Mouse (Mus musculus) limb, embryonic 11.5 days (tissue): ENCODE data around the gene Prpf8. TPM values are rescaled to one million over a fixed set of nuclear protein-coding genes. Genes with fewer than 3 reads are reported as not detected.

Source experiments
- ATAC-seq: fragments of 200-750 bp; cut with Nextera tagmentation; 2 replicates; pipeline ENCODE4 v1.8.0; 2017; ENCODE audit warnings: low read depth; ENCODE audit not compliant: insufficient number of reproducible peaks, low FRiP score, low TSS enrichment
- DNase-seq: peaks from one replicate; pipeline ENCODE4 v3.0.0-alpha.2; 2015; ENCODE audit warnings: low spot score
- H3K27ac ChIP-seq: fragments of 300-500 bp; sonication (generic); replicated peaks from 2 replicates; pipeline ENCODE4 v1.5.1; 2014; ENCODE audit warnings: low read depth, mild to moderate bottlenecking, low read length
- H3K27me3 ChIP-seq: fragments of 300-500 bp; sonication (generic); 2 replicates; pipeline ENCODE4 v1.6.1; 2014; ENCODE audit warnings: mild to moderate bottlenecking, low read length, mixed read lengths; ENCODE audit not compliant: control insufficient read depth, insufficient read depth
- H3K36me3 ChIP-seq: fragments of 300-500 bp; sonication (generic); 2 replicates; pipeline ENCODE4 v1.6.1; 2014; ENCODE audit warnings: mild to moderate bottlenecking, low read length, moderate library complexity, mixed read lengths; ENCODE audit not compliant: control insufficient read depth, insufficient read depth
- H3K4me1 ChIP-seq: fragments of 300-500 bp; sonication (generic); 2 replicates; pipeline ENCODE4 v1.6.1; 2014; ENCODE audit warnings: low read length, mixed read lengths; ENCODE audit not compliant: control insufficient read depth, insufficient read depth
- H3K4me2 ChIP-seq: fragments of 300-500 bp; sonication (generic); 2 replicates; pipeline ENCODE4 v1.6.1; 2014; ENCODE audit warnings: low read depth, mild to moderate bottlenecking, moderate library complexity; ENCODE audit not compliant: severe bottlenecking
- H3K4me3 ChIP-seq: fragments of 300-500 bp; sonication (generic); 2 replicates; pipeline ENCODE4 v1.5.1; 2014; ENCODE audit warnings: low read depth, low read length
- H3K9ac ChIP-seq: fragments of 300-500 bp; sonication (generic); 2 replicates; pipeline ENCODE4 v1.6.1; 2014; ENCODE audit warnings: mild to moderate bottlenecking, low read length
- H3K9me3 ChIP-seq: fragments of 300-500 bp; sonication (generic); 2 replicates; pipeline ENCODE4 v1.6.1; 2016; ENCODE audit warnings: low read length; ENCODE audit not compliant: control insufficient read depth
- WGBS: fragments of 180-500 bp; shearing (Covaris S2); extraction: QIAGEN DNeasy Blood & Tissue Kit; methylation state at CpG from one replicate; pipeline ENCODE4 v1.1.7; 2014; 5-methylcytosine and 5-hydroxymethylcytosine counted together
- polyA plus RNA-seq: library from polyadenylated mRNA; unstranded; fragments of >200 nt; fragmentation: Nextera tagmentation; extraction: Ambion mirVana; gene quantifications from 2 replicates; pipeline ENCODE4 v1.2.1, GENCODE M21; 2014

The Prpf8 gene
- polyA plus RNA-seq, 1 experiment from 2014 or later: 111 TPM

- DNase-seq (peak; percentile 99), ATAC-seq (peak; percentile 92)
- Histone ChIP-seq H3K9me3 (no peaks in the 10 kb centered on the region), H3K4me2 (peak within 1 kb of the TSS; percentile 96), H3K4me3 (peak within 1 kb of the TSS; percentile 65), H3K4me1 (peaks cover 25% of the 10 kb centered on the region), H3K9ac (peak within 1 kb of the TSS; percentile 58), H3K27ac (peak within 1 kb of the TSS; percentile 80), H3K36me3 (no peaks in the 10 kb centered on the region), H3K27me3 (no peaks in the 10 kb centered on the region)
- under 1% methylated on average over 46 of the region's 46 CpGs for WGBS
Measured at GRCm38 (mm10) chr11:75460844-75461742, 25.5 kb upstream of the Prpf8 start, which contains the start of gene Tlcd2. Tlcd2 (plus strand) TSS chr11:75461715.

DNA sequence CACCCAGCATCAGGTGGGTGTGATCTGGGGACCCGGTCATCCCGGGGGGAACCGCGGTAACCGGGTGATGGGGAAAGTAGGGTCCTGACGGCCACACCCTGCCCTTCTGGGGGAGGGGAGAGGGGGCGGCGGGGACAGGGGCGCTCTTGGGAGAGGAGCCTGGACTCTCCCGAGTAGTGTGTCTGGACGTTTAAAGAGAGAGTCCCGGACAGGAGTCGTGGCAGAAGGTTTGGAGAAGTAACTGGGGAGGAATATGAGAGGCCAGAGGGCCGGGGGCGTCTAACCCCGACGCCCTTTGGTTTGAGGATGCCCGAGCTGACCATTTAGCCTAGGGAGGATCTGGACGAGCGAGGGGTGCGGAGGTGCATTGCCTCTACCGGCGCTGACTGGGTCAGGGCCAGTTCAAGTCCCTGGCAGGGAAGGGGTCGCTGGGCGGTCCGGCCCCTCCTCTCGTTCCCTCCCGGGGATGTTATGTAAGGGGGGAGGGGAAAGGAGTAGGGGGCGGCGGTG is 24.8 kb upstream of the Prpf8 start:
- Histone ChIP-seq H3K36me3 (peaks cover 1% of the 10 kb centered on the region; the same call in 1 of the 2 replicates), H3K4me3 (peak overlapping the region; percentile 65), H3K27me3 (no peaks in the 10 kb centered on the region), H3K9me3 (no peaks in the 10 kb centered on the region), H3K4me1 (peaks cover 25% of the 10 kb centered on the region), H3K9ac (peak overlapping the region; percentile 30; the same call in 1 of the 2 replicates), H3K4me2 (peak overlapping the region; percentile 96), H3K27ac (0 out of 2 replicates have a peak overlapping the region, but pooled peaks have one; percentile 26)
- WGBS: under 1% methylated on average over 29 of the region's 30 CpGs
- DNase-seq: no peak
- ATAC-seq: peak; percentile 10; the same call in 1 of the 2 replicates

DNA sequence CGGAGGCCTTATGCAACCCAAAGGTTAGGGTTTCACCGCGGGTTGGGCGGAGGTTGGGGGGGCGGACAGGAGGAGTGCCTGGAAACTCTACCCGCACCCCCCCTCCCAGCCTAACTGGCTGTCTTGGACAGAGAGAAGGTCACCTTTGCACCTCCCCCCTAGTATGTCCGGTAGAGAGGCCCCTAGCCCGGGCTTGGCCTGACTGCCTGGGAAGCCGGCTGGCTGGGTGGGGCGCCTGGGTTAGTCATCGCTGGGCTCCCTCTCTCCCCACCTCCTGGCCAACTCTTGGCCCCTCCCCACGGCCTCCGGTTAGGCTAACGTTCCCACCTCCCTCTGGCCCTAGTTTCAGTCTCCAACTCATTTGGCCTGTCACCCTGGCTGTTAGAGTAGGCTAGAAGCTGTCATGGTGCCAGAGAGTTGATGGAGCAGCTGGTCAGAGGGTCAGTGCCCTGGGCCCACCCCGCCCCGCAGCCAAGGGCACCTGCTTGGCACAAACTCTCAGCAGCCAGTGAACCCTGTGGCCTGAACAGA is 24.3 kb upstream of the Prpf8 start:
- H3K4me3 ChIP-seq: peak overlapping the region; percentile 65
- no peak for DNase-seq
- H3K36me3 ChIP-seq: peaks cover 3% of the 10 kb centered on the region; the same call in 1 of the 2 replicates
- peak; percentile 16; the same call in 1 of the 2 replicates for ATAC-seq
- H3K27ac ChIP-seq: 0 out of 2 replicates have a peak overlapping the region, but pooled peaks have one; percentile 32
- H3K9me3 ChIP-seq: no peaks in the 10 kb centered on the region
- peak overlapping the region; percentile 96 for H3K4me2 ChIP-seq
- peak overlapping the region; percentile 30; the same call in 1 of the 2 replicates for H3K9ac ChIP-seq
- no peaks in the 10 kb centered on the region for H3K27me3 ChIP-seq
- WGBS: 5% methylated on average over 16 of the region's 16 CpGs
- peaks cover 25% of the 10 kb centered on the region for H3K4me1 ChIP-seq

DNA sequence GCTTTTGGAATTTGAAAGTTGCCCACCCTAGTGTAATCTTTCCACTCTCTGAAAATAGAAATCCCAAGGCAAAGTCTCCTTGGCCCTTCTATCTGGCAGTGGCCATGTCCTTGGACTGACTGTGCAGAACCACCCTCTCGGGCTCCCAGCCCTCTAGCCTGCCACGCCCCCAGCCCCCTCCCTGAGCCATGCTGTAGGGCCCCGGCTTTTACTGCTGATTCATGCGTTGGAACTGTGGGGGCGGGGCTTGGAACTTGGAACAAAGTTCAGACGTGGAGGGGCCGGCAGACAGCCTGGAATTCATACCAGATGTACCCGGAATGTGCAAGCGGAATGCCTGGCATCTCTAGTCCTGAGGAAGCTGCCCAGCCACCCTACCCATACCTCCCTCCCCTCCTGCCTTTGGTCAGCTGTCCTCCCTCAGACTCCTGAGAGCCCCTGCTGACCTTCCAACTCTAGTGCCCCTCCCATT is 23.7 kb upstream of the Prpf8 start:
- 0 out of 2 replicates have a peak, but pooled peaks have one; percentile 19 for ATAC-seq
- no peak overlapping the region; the same call in 1 of the 2 replicates for H3K27ac ChIP-seq

DNA sequence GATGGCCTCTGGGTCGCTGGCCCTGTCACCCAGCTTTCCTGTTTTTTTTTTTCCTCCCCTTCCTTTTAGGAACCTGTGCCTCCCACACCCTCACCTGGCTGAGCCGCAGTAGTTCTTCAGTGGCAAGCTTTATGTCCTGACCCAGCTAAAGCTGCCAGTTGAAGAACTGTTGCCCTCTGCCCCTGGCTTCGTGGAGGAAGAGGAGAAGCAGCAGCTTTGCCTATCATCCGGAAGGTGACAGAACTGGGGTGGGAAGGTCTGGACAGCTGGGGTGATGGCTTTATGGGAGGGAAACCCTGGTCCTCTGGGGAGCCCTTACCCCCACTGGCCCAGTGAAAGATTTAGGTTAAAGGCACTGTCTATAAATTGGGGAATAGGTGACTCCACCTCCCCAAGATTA is 23.0 kb upstream of the Prpf8 start:
- no peak for DNase-seq
- WGBS: 55% methylated on average over 4 of the region's 4 CpGs
- Histone ChIP-seq H3K36me3 (peaks cover 3% of the 10 kb centered on the region; the same call in 1 of the 2 replicates), H3K4me3 (0 out of 2 replicates have a peak overlapping the region, but pooled peaks have one; percentile 1), H3K27ac (peak overlapping the region; percentile 30; the same call in 1 of the 2 replicates), H3K27me3 (no peaks in the 10 kb centered on the region), H3K9me3 (no peaks in the 10 kb centered on the region), H3K4me2 (peak overlapping the region; percentile 96; the same call in 1 of the 2 replicates), H3K4me1 (peaks cover 25% of the 10 kb centered on the region), H3K9ac (no peak overlapping the region)
- ATAC-seq: no peak

More for the DNA sequence above, 23.7 kb upstream of the Prpf8 start:
- Histone ChIP-seq H3K4me1 (peaks cover 25% of the 10 kb centered on the region), H3K27me3 (no peaks in the 10 kb centered on the region), H3K9ac (no peak overlapping the region), H3K4me2 (peak overlapping the region; percentile 96), H3K36me3 (peaks cover 3% of the 10 kb centered on the region; the same call in 1 of the 2 replicates), H3K9me3 (no peaks in the 10 kb centered on the region), H3K4me3 (peak overlapping the region; percentile 65)
- under 1% methylated on average over 9 of the region's 9 CpGs for WGBS
- DNase-seq: peak; percentile 90

- no peaks in the 10 kb centered on the region for H3K27me3 ChIP-seq
- no peak overlapping the region for H3K4me2 ChIP-seq
- H3K36me3 ChIP-seq: peaks cover 3% of the 10 kb centered on the region; the same call in 1 of the 2 replicates
- no peaks in the 10 kb centered on the region for H3K9me3 ChIP-seq
- H3K4me3 ChIP-seq: no peak overlapping the region
- no peak for DNase-seq
- H3K4me1 ChIP-seq: peaks cover 25% of the 10 kb centered on the region
- H3K9ac ChIP-seq: no peak overlapping the region
- H3K27ac ChIP-seq: no peak overlapping the region
- ATAC-seq: no peak
- WGBS: 87% methylated on average over 6 of the region's 6 CpGs
Measured at GRCm38 (mm10) chr11:75464417-75464816, 22.2 kb upstream of the Prpf8 start.

- Histone ChIP-seq H3K4me2 (no peak overlapping the region), H3K27ac (no peak overlapping the region), H3K36me3 (peaks cover 3% of the 10 kb centered on the region; the same call in 1 of the 2 replicates), H3K4me3 (no peak overlapping the region), H3K27me3 (no peaks in the 10 kb centered on the region), H3K9ac (no peak overlapping the region), H3K9me3 (no peaks in the 10 kb centered on the region), H3K4me1 (peaks cover 24% of the 10 kb centered on the region)
- ATAC-seq (no peak), DNase-seq (no peak)
- 88% methylated on average over 6 of the region's 6 CpGs for WGBS
Measured at GRCm38 (mm10) chr11:75465051-75465450, 21.6 kb upstream of the Prpf8 start.
